Mouse (Mus musculus): Measurements from ENCODE around the gene Hamp2. TPM values are rescaled to one million over a fixed set of nuclear protein-coding genes. Genes with fewer than 3 reads are reported as not detected.
A peak's percentile ranks its signal among the peaks of the same experiment; 100 is the strongest.

Gene Hamp2
- polyA plus RNA-seq, 1 experiment from 2014 or later: not detected

DNA sequence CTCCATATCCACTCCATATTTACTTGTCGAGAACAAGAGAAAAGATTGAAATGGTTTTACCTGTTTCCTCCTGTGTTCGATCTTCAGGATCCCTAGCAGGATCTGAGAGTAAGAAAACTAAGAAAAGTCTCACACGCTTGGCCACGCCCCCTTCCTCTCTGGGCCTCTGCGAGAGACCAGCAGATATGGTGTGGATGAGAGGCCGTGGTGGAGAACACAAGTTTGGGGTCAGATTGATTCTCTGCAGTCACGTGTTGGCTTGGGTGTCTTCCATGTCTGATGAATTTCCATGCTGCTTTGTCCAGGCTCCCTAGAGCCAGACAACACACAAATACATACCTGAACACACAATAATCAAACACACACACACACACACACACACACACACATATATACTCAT lies 44.3 kb downstream of the Hamp2 start, which contains the start of gene Cd22:
Gene Cd22, minus strand, starts transcription at position 167 of the 400 bp plus-strand sequence.
- H3K9ac ChIP-seq: no peak within 1 kb of the TSS
- no peak for ATAC-seq (ENCODE audit: low FRiP score)
- WGBS: 76% methylated on average over 7 of the region's 7 CpGs
- no peak within 1 kb of the TSS for H3K4me2 ChIP-seq (replicated peaks)
- H3K36me3 ChIP-seq: no peaks in the 10 kb centered on the region
- H3K4me3 ChIP-seq: no peak within 1 kb of the TSS
- no peaks in the 10 kb centered on the region for H3K9me3 ChIP-seq (replicated peaks)
- H3K27ac ChIP-seq: no peak within 1 kb of the TSS
- H3K4me1 ChIP-seq: no peaks in the 10 kb centered on the region
- H3K27me3 ChIP-seq: no peaks in the 10 kb centered on the region

DNA sequence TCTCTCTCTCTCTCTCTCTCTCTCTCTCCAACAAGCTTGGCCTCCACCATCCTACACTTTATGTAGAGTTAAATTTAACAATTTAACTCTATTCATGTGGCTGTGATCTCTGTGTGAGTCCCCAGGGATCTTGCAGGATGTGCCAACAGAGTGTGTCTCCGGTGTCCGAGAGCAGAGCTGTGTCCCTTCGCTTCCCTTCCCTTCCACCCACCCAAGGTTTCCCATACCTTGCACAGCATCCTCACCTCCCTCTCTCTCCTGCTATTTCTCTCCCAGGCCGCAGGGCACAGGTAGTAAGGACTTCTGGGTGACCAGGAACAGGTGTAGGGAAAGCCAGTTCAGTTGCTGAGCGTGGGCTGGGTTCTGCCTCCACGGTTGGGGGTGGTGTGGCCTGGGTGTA lies 45.5 kb downstream of the Hamp2 start:
- H3K9me3 ChIP-seq (replicated peaks): no peaks in the 10 kb centered on the region
- 81% methylated on average over 6 of the region's 6 CpGs for WGBS
- ATAC-seq (ENCODE audit: low FRiP score): no peak
- no peak overlapping the region for H3K9ac ChIP-seq
- H3K4me2 ChIP-seq (replicated peaks): no peak overlapping the region
- H3K4me3 ChIP-seq: no peak overlapping the region
- H3K27ac ChIP-seq: no peak overlapping the region
- H3K36me3 ChIP-seq: no peaks in the 10 kb centered on the region
- no peaks in the 10 kb centered on the region for H3K27me3 ChIP-seq
- no peaks in the 10 kb centered on the region for H3K4me1 ChIP-seq

DNA sequence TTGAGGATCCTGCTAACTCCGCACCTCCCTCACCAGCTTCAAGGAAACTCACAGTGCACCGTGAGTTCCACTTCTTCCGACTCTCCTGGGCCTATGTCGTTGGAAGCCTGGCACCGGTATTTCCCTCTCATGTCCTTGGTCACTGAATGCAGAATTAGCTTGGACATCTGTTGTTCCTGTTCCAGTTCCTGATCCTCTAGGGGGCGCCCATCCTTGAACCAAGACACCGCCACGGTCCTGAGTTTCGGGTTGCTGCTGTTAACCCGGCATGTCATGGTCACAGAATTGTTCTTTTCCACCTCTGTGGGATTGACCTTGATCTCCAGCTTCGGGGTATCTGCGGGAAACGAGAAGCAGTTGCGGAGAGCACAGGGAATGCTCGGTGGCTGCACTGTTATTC lies 51.4 kb downstream of the Hamp2 start:
- Histone ChIP-seq H3K9me3 (replicated peaks) (no peaks in the 10 kb centered on the region; the same call in 1 of the 2 replicates), H3K27ac (no peak overlapping the region), H3K4me1 (no peaks in the 10 kb centered on the region), H3K4me2 (replicated peaks) (peak overlapping the region; percentile 29; the same call in 1 of the 2 replicates), H3K4me3 (no peak overlapping the region), H3K36me3 (no peaks in the 10 kb centered on the region), H3K27me3 (0 out of 2 replicates have a peak, but pooled peaks cover 8% of the 10 kb centered on the region), H3K9ac (no peak overlapping the region)
- ATAC-seq (ENCODE audit: low FRiP score): 0 out of 2 replicates have a peak, but pooled peaks have one; percentile 11
- WGBS: 25% methylated on average over 15 of the region's 15 CpGs

Other genes starting within 250 kb of the Hamp2 start
- gene 2200002J24Rik, start 225.8 kb downstream of the Hamp2 start, polyA plus RNA-seq (2016; fragmentation: Nextera tagmentation; extraction: Ambion mirVana): not detected in 2 replicates
- gene Atp4a, start 212.5 kb downstream of the Hamp2 start, polyA plus RNA-seq (2016; fragmentation: Nextera tagmentation; extraction: Ambion mirVana): 0.93 and 1.3 TPM in 2 replicates
- gene Tmem147, start 195.1 kb downstream of the Hamp2 start, polyA plus RNA-seq (2016; fragmentation: Nextera tagmentation; extraction: Ambion mirVana): 147 and 164 TPM in 2 replicates
- 0.76 and 1.1 TPM in 2 replicates for gene Gapdhs, start 181.0 kb downstream of the Hamp2 start, polyA plus RNA-seq (2016; fragmentation: Nextera tagmentation; extraction: Ambion mirVana)
- 1.7 and 2.5 TPM in 2 replicates for gene Sbsn, start 173.2 kb downstream of the Hamp2 start, polyA plus RNA-seq (2016; fragmentation: Nextera tagmentation; extraction: Ambion mirVana)
- 0.59 and 0.67 TPM in 2 replicates for gene Dmkn, start 160.9 kb downstream of the Hamp2 start, polyA plus RNA-seq (2016; fragmentation: Nextera tagmentation; extraction: Ambion mirVana)
- gene Krtdap, start 136.8 kb downstream of the Hamp2 start, polyA plus RNA-seq (2016; fragmentation: Nextera tagmentation; extraction: Ambion mirVana): not detected in 2 replicates
- gene Ffar2, start 100.9 kb downstream of the Hamp2 start, polyA plus RNA-seq (2016; fragmentation: Nextera tagmentation; extraction: Ambion mirVana): not detected in 2 replicates
- not detected in 2 replicates for gene Ffar3, start 68.5 kb downstream of the Hamp2 start, polyA plus RNA-seq (2016; fragmentation: Nextera tagmentation; extraction: Ambion mirVana)
- gene Ffar1, start 63.1 kb downstream of the Hamp2 start, polyA plus RNA-seq (2016; fragmentation: Nextera tagmentation; extraction: Ambion mirVana): not detected in 2 replicates
- not detected in 2 replicates for gene Cd22, start 44.3 kb downstream of the Hamp2 start, polyA plus RNA-seq (2016; fragmentation: Nextera tagmentation; extraction: Ambion mirVana)
- gene Mag, start 9.8 kb downstream of the Hamp2 start, polyA plus RNA-seq (2016; fragmentation: Nextera tagmentation; extraction: Ambion mirVana): 0.56 and 0.61 TPM in 2 replicates
- gene Hamp, start 19.4 kb upstream of the Hamp2 start, polyA plus RNA-seq (2016; fragmentation: Nextera tagmentation; extraction: Ambion mirVana): not detected in 2 replicates
- 29.7 and 32.7 TPM in 2 replicates for gene Usf2, start 32.1 kb upstream of the Hamp2 start, polyA plus RNA-seq (2016; fragmentation: Nextera tagmentation; extraction: Ambion mirVana)
- 16.6 and 20.2 TPM in 2 replicates for gene Lsr, start 48.8 kb upstream of the Hamp2 start, polyA plus RNA-seq (2016; fragmentation: Nextera tagmentation; extraction: Ambion mirVana)
- 0.89 and 1.4 TPM in 2 replicates for gene Fam187b, start 49.1 kb upstream of the Hamp2 start, polyA plus RNA-seq (2016; fragmentation: Nextera tagmentation; extraction: Ambion mirVana)
- 9.6 and 10.4 TPM in 2 replicates for gene Fxyd5, start 117.8 kb upstream of the Hamp2 start, polyA plus RNA-seq (2016; fragmentation: Nextera tagmentation; extraction: Ambion mirVana)
- 26.3 and 29.8 TPM in 2 replicates for gene Fxyd7, start 126.8 kb upstream of the Hamp2 start, polyA plus RNA-seq (2016; fragmentation: Nextera tagmentation; extraction: Ambion mirVana)
- gene Fxyd1, start 132.5 kb upstream of the Hamp2 start, polyA plus RNA-seq (2016; fragmentation: Nextera tagmentation; extraction: Ambion mirVana): 25.3 and 34.7 TPM in 2 replicates
- 2.1 TPM in 2 replicates for gene Lgi4, start 134.7 kb upstream of the Hamp2 start, polyA plus RNA-seq (2016; fragmentation: Nextera tagmentation; extraction: Ambion mirVana)
- 5.5 and 12.3 TPM in 2 replicates for gene Fxyd3, start 152.0 kb upstream of the Hamp2 start, polyA plus RNA-seq (2016; fragmentation: Nextera tagmentation; extraction: Ambion mirVana)
- 2.3 and 2.7 TPM in 2 replicates for gene Hpn, start 190.6 kb upstream of the Hamp2 start, polyA plus RNA-seq (2016; fragmentation: Nextera tagmentation; extraction: Ambion mirVana)
- 2.7 and 3.8 TPM in 2 replicates for gene Scn1b, start 202.3 kb upstream of the Hamp2 start, polyA plus RNA-seq (2016; fragmentation: Nextera tagmentation; extraction: Ambion mirVana)
- 185 and 202 TPM in 2 replicates for gene Gramd1a, start 231.2 kb upstream of the Hamp2 start, polyA plus RNA-seq (2016; fragmentation: Nextera tagmentation; extraction: Ambion mirVana)